Mouse (Mus musculus) kidney, postnatal 36 days (tissue): ENCODE results near the gene Triobp.

Experiments
- DNase-seq, 2 experiments: peaks; one replicate each; pipeline ENCODE4 v3.0.0; 2021 to 2022; ENCODE audit warnings: mixed read lengths in 2 of 2

The Triobp gene

DNA sequence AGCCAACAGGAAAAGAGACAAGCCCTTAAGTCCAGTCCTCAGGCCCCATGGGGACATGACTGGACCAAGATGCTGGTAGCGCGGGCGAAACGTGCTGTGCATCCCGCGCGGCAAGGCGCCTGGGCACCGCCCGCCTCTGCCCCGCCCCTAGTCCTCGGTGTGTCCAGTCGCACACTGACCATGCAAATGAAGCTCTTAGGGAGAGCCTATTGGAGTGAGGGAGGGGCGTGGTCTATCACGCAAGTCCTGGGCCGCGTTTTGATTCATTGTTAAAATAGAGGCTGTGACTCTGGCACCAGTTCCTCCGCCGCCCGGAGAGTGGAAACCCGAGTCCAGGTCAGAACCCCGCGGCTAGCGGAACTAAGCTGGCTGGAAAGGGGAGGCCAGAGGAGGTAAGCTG, at the start of gene Triobp:
Triobp (plus strand) TSS at position 68 of the 400 bp plus-strand sequence.
- peak; percentile 92 to 94 for DNase-seq

DNA sequence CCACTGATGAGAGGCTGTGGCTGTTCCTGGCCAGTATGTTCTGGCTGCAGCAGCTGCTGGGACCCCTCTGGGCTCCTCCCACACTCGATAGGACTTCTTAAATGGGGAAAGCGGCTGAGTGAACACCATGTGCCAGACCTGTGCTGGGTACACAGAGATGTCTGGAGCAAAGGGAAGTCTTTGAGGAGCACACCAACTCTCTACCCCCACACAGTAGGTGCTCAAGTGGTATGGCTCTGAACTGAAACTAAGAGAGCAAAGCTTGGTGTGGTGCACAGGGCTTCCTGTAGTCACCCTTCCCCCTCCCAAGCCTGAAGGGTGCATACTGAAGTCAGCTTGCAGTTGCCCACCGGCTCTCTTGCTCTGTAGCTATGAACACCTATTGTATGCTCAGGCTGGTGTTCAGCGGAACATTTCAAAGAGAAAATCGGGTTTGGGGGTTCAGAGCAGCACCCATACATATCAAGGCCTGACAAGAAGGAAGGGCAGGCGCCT, 49.0 kb upstream of the Triobp start:
- no peak for DNase-seq

DNA sequence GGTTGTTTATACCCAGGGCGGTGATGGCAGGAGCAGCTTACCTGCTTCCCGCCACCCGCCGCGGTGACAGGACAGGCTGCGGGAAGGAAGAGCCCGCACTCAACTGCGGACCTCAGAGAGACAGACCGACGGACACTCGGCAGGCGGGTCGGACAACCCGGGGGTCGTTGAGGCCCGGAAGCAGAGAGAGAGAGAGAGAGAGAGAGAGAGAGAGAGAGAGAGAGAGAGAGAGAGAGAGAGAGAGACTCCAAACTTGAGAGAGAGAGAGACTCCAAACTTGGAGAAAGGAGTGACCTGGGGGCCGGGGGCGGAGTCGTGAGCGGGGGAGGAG, 48.1 kb upstream of the Triobp start, which contains the start of gene Gm49510:
Gm49510 (plus strand) TSS at position 259 of the 331 bp plus-strand sequence.
- DNase-seq: peak in 1 of 2 experiments; percentile 37

DNA sequence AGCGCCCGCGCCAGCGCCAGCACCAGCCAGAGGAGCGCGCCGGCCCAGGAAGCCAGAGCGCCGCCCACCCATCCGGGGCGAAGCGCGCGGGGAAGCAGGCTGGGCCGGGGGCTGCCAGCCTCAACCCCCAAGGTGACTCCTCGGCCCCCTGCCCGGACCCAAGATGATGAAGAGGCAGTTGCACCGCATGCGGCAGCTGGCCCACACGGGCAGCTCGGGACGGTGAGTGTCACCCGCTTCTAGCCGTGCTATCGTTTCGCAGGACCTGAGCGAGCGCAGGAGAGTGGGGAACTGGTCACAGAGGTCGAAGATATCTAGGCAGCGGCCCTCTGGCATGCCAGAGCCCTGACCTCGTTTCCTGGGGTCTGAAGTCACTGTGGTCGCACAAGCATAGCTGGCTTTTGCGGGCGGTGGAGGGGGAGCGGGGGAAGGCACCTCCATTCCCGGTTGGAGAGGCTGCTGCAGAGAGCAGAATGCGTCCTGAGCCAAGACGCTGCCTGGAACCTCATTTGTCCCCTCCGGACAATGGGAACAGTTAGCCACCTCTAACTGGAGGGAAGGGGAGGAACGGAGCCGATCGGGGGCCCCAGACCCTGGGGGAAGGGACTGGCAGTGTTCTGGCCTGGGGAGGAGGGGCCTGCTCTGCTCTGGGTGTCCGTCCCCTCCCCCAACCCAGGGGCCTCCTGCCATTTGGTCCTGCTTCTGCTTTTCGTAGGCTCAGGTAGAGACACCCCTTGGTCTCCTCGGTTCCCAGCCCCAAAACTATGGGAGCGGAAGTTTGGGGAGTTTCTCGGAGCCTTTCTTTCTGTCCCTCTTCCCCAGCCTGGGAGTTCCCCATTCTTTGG, 47.6 kb upstream of the Triobp start, which contains the start of gene Sh3bp1:
Sh3bp1 (plus strand) TSS at position 29 of the 845 bp plus-strand sequence.
- peak; percentile 62 to 84 for DNase-seq

DNA sequence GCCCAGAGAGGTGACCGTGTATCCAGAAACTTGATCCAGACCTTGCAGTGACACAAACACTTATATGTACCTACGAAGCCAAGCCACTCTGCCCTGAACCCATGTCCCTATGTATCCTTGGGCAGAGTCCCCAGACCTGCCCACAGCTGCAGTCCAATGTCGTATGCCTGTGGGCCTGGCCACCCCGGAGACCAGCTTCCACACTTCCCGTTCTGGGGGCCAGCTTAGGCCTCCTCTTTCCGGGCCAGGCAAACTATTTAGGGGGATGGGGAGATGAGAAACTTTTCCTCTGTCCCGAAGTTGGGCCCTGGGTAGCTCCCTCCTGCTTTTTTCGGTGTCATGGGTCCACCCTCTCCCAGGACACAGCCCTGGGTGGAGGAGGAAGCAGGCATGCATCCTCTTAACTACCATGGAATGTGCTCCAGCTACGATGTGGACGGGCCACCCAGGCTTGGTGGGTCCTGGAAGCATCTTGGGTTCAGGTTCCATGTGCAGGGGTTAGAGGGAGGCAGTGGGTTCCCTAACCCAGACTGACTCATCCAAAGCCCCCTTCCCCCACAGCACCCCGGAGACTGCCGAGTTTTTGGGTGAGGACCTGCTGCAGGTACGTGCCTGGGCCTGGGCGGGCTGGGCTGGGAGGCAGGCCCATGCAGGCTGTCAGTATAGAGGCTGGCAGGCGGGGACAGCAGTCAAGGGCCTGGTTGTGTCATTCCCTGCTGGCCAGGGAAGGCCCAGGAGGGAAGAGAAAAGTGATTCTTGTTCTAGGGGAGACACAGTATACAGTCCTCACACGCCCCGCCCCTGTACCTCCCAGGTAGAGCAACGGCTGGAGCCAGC, 46.7 kb upstream of the Triobp start:
- no peak for DNase-seq

DNA sequence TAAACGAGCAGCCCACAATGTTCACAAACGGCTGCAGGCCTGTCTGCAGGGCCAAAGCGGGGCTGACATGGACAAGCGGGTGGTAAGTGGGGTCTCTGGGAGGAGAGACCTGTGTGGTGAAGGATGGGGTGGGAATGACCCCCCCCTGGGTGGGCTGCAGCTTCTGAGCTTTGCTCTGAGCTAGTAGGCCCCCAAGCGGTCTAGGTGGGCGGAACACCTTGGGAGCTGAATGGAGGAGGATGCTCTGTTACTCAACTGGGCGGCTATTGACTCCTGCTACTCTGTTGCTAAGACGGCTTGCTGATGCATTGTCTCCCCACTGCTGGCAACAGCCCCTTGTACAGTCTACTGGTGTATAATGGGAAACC, 46.1 kb upstream of the Triobp start:
- DNase-seq: no peak

DNA sequence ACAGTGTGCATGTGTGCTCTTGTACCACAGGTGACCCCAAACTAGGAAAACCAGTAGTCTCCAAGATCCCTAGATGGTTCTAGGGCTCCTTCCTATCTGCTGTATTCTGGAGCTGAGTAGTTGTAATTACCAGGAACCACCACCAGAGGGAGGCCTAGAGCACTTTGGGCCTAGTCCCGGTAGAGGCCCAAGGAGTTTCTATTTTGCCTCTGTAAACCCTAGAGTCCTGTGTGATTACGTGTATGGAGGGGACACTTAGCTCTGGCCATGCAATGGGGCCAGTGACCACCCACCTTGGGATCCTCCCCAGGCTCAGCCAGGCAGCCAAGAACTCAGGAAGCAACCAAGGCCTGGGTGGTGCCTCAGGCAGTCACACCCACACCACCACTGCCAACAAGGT, 44.3 kb upstream of the Triobp start:
- peak; percentile 85 to 92 for DNase-seq

DNA sequence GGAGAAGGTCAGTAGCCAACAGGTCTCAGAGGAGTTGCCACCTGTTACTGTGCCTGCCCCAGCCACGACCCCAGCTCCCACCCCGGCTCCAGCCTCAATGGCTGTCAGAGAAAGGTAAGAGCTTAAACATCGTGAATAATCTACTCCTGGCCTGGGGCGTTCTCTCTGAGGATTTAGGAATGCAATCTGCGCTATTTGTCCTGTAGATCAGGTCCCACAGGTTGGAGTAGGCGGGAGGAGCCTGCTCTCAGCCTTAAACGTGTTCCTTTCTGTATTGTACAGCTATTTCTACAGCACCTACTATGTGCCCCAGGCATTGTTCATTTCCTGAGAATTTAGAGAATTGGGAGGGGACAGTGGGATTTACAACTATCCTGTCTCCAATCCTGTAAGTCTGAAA, 39.1 kb upstream of the Triobp start:
- DNase-seq: no peak

DNA sequence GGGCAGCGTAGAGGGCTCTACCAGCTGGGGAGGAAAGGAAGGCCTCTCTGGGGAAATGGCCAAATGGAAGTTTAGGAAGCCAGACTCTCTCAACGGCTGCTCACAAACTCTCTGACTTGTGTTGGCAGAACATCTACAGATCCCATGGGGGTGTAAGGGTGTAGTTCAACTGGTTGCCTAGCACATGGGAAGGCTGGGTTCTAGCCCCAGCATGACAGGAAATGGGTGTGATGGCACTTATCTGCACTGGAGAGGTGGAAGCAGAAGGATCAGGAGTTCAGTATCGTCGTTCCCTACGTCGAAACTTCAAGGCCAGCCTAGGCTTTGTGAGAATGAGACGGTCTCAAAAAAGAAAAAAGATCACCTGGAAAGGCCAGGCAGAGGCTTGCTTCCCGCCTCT, 38.5 kb upstream of the Triobp start:
- no peak for DNase-seq

DNA sequence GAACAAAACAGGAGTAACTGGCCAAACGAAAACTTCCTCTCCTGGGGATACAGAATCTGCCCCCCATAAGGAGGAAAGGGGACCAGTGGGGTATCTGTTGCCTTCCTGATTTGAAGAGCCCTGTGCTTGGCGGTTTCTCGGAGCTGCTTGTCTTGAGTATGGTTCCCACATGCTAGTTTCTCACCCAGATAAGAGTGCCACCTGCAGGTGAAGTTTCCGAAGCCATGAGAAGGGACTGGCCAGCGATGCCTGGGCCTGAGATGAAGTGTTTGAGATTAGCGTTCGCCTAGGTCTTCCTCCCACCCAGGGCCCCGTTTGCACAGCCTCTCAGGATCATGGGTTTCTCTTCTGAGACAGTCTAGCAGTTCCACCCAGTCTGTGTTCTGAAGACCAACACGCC, 35.5 kb upstream of the Triobp start:
- peak; percentile 54 to 79 for DNase-seq

DNA sequence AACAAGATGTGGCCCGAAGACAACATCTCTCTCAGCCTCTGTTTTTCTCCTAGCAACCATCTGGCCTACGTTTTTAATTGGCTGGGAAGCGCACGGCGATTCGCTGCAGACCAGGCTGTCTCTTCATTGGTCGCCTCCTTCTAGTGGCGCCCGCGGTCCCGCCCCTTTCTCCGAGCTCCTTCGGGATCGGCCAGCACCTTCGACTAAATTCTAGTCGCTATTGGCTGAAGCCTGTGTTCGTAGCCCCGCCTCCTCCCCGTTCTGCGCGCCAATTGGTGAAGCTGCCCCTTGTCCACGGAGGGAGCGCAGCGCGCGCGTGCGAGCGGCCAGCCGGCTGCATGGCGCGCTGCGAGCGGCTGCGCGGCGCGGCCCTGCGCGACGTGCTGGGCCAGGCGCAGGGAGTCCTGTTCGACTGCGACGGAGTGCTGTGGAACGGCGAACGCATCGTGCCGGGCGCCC, 33.9 kb upstream of the Triobp start, which contains the start of gene Pdxp:
Pdxp (plus strand) TSS at position 288 of the 459 bp plus-strand sequence.
- peak; percentile 95 for DNase-seq

DNA sequence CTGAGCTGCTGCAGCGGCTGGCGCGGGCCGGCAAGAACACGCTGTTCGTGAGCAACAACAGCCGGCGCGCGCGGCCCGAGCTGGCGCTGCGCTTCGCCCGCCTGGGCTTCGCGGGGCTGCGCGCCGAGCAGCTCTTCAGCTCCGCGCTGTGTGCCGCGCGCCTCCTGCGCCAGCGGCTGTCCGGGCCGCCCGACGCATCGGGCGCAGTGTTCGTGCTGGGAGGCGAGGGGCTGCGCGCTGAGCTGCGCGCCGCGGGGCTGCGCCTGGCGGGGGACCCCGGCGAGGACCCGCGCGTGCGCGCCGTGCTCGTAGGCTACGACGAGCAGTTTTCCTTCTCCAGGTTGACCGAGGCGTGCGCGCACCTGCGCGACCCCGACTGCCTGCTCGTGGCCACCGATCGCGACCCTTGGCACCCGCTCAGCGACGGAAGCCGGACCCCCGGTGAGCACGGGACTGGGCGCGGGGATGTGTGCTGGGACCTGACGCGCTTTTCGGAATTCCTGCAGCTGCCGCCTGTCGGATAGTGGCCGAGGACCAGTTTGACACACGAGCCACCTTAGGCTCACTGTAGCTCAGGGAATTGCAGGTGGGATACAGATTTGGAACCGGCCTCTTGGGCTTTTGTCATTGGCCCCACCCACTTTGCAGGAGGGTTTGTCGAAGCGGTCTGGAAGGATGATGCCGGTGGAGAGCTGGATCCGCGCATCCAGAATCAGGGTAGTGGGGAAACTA, 33.3 kb upstream of the Triobp start:
- DNase-seq: no peak

DNA sequence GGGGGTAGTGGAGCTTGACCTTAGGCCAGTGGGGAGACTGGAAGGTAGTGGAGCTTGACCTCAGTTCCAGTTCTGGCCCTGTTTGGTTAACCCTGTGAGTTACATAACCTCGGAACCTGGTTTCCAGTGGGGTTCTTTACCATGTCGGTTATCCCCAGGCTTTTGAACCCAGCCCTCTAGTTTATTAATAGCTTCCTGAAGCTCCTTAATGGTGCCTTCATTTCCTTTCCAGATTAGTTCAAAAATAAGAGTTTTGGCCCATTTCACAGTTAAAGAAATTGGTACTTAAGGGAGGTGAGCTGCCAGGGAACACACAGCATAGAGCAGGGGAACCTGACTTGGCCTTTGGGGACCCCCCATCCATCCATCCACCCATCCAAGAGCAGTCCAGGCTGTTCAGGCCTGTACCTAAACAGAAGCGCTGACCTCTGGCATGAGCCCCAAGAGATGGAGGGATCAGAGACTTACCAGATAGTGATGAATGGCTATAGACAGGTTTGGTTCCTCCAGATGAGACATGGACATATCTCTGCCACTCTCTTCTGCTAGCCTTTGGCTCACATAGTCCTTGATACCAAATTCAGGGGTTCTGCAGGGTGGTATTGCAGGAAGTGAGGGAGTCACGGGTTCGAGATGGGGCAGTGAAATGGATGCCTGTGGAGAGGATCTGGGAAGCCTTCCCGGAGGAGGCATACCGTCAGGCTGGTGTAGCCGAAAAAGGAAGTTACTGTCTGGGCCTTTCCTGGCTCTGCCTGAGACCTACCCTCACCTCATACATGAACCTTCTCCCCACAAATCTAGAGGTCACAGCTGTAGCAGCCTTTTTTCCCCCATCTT, 32.5 kb upstream of the Triobp start:
- DNase-seq: no peak

DNA sequence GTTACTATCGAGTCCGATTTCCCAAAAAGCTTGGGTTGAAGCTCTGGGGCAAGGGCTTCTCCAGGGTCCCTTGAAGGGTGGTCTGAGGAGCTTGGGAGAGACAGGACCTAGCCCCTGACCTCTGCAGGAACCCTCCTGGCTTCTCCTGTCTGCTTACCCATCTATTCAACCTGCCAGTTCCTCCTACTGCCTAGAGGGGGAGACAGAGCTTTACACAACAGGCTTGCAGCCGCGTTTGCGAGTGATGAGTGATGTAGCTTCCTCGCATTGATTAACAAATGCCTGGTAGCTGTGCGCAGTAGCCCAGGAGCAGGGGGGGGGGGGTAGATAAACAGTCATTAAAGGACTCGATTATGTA, 31.9 kb upstream of the Triobp start:
- DNase-seq: peak; percentile 77 to 80

DNA sequence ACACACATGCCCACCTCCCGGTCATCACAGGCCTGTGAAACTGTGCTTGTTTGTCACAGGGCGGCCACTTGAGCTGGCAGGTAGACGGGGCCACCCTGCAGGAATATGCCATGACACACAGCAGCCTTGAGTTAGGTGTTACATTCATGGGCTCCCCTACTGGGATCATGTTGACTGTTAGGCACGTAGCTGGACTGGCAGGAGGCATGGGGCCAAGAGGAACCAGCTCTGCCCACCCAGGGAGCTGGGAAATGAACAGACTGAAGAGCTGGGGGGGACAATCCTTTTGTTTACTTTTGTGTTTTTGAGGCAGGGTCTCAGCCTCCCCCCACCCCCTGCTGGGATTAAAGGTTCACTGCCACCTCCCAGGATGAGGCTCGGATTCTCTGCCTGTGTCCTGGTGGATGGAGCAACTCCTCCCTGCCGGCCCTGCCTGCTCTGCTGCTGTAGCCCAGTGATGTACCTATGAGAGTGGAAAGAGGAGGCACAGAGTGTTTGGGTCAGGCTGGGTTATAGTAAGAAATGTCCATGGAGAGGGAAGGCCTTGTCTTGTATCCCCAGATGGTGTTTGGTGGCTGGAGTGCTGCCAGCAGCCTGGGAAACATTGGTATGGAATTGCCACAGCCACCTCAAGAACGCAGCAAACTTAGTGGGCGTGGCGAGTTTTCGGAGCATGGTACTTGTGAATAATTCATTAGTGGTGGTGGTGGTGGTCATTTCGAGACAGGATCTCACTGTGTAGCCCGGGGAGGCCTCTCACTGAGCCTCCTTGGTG, 31.3 kb upstream of the Triobp start:
- DNase-seq: no peak

DNA sequence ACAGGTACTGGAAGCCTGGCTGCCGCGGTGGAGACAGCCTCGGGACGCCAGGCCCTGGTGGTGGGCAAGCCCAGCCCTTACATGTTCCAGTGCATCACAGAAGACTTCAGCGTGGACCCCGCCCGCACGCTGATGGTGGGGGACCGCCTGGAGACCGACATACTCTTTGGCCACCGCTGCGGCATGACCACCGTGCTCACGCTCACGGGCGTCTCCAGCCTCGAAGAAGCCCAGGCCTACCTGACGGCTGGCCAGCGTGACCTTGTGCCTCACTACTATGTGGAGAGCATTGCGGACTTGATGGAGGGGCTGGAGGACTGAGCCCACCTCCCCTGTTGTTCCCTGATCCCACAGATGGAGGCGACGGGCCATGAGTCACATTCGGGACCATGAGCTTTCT, 29.4 kb upstream of the Triobp start:
- no peak for DNase-seq

DNA sequence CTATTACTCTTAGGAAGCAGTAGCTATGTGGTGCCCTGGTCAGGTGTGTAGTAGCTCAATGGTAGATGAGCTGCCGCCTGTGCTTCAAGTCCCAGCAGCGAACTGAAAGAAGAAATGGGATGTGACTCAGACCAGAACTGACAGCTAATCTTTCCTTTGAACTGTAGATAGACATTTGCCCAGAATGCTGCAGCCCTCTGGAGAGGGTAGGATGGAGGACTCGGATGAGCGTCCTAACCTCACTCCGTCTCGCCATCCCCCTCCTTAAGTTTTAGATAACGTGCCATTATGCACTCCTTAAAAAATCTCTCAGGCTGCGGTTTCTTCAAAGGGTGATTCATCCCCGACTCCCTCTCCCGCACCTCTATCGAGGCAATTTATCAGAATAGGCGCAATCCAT, 27.6 kb upstream of the Triobp start:
- DNase-seq: no peak

DNA sequence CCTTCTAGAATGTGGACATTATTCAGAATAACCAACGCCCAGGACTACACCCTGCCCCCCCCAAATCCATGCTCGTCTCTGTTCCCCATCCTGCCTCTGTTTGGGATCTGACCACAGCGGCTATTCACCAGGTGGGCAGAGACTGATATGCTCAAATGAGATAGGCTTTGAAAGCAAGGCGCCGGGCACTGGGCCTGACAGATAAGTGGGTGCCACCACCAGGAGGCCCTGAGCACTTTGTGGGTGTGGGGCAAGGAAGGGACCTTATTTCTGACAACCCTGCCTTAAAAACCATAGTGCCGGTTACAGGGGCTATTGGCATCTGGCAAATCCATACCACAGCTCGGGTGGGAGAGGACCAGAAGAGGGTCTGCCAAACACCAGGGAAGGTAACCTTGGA, 24.8 kb upstream of the Triobp start:
- DNase-seq: no peak

DNA sequence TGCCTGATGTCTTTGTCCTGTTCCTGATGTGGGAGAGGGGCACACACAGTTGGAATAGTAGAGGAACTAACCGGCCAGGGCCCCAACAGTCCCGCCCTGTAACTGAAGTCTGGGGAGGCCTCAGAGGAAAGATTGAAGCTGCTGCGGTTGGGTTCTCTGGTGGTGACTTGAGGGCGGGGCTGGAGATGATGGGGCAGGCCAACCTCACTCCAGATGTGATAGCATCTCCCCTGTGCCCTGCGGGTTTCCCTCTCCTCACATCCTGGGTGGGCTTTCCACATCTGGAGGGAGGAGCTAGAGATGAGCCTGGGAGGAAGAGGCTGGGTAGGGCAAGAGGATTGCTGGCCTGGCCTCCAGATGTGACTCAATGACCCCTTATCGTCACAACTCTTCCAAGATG, 23.9 kb upstream of the Triobp start:
- DNase-seq: no peak

DNA sequence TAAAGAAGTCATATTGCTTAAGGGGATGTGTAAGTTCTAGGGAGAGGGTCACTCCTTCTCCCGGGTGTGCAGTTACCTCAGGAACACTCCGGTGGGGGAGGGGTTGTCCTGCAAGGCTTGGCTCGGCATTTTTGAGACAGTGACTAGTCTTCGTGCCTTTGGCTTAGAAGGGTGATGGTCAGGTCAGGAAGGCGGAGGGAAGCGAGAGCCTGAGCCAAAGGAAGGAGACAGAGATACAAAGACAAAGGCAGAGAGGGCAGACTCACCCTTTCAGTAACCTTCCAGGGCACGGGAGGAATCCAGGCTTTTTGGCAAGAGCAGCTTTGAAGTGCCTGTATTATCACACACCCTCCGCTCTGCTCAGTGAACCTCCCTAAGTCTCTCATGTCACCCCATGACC, 22.4 kb upstream of the Triobp start:
- peak; percentile 56 to 77 for DNase-seq
